Mouse (Mus musculus) C2C12 (cell line): ENCODE data around the gene Scrg1.

Experiments
- CEBPB ChIP-seq: IDR thresholded peaks from one replicate; pipeline ENCODE4 v1.6.1; 2011; ENCODE audit warnings: low read depth, mild to moderate bottlenecking, control low read depth, moderate library complexity
- CTCF ChIP-seq: IDR thresholded peaks from one replicate; pipeline ENCODE4 v1.5.1; 2011; ENCODE audit not compliant: control insufficient read depth, insufficient read depth, insufficient read length
- MAX ChIP-seq: IDR thresholded peaks from one replicate; pipeline ENCODE4 v1.6.1; 2011; ENCODE audit warnings: mild to moderate bottlenecking, control low read depth
- MYOD1 ChIP-seq: IDR thresholded peaks from one replicate; pipeline ENCODE4 v1.6.1; 2011; ENCODE audit warnings: low read depth; ENCODE audit not compliant: control insufficient read depth, insufficient read length
- USF1 ChIP-seq: IDR thresholded peaks from one replicate; pipeline ENCODE4 v1.6.1; 2011; ENCODE audit warnings: low read depth, mild to moderate bottlenecking, control low read depth, moderate library complexity

GRCm38 (mm10) chr8:57487441-57488155 is 31.9 kb downstream of the Scrg1 start, which contains the start of gene Sap30:
- TF ChIP-seq CTCF (no peak), MYOD1 (no peak), USF1 (peak; percentile 3), MAX (peak; percentile 49), CEBPB (no peak)
